Mouse (Mus musculus) lung, embryonic 15.5 days (tissue): ENCODE data around the gene Pxn. TPM values are rescaled to one million over a fixed set of nuclear protein-coding genes. Genes with fewer than 3 reads are reported as not detected.
"Not testable (repeated sequence)": the region's sequence is repeated elsewhere in the genome, so short reads cannot be mapped to it uniquely, and the experiment has no call there.

ENCODE experiments used
- ATAC-seq: fragments of 200-750 bp; cut with Nextera tagmentation; 2 replicates; pipeline ENCODE4 v1.8.0; 2017; ENCODE audit warnings: moderate number of reproducible peaks, borderline replicate concordance; ENCODE audit not compliant: low FRiP score, low TSS enrichment; ENCODE audit errors: extremely low read depth
- H3K27ac ChIP-seq: fragments of 300-500 bp; sonication (generic); 2 replicates; pipeline ENCODE4 v1.5.1; 2015; ENCODE audit warnings: moderate library complexity, mild to moderate bottlenecking, inconsistent platforms
- H3K27me3 ChIP-seq: fragments of 300-500 bp; sonication (generic); 2 replicates; pipeline ENCODE4 v1.6.1; 2015; ENCODE audit warnings: inconsistent platforms
- H3K36me3 ChIP-seq: fragments of 300-500 bp; sonication (generic); 2 replicates; pipeline ENCODE4 v1.6.1; 2015; ENCODE audit warnings: inconsistent platforms
- H3K4me1 ChIP-seq: fragments of 300-500 bp; sonication (generic); 2 replicates; pipeline ENCODE4 v1.6.1; 2015; ENCODE audit warnings: inconsistent platforms
- H3K4me2 ChIP-seq: fragments of 300-500 bp; sonication (generic); 2 replicates; pipeline ENCODE4 v1.6.1; 2015; ENCODE audit warnings: inconsistent platforms, mild to moderate bottlenecking, moderate library complexity
- H3K4me3 ChIP-seq: fragments of 300-500 bp; sonication (generic); 2 replicates; pipeline ENCODE4 v1.5.1; 2015; ENCODE audit warnings: mild to moderate bottlenecking, inconsistent platforms
- H3K9ac ChIP-seq: fragments of 300-500 bp; sonication (generic); 2 replicates; pipeline ENCODE4 v1.6.1; 2015; ENCODE audit warnings: inconsistent platforms
- H3K9me3 ChIP-seq: fragments of 300-500 bp; sonication (generic); 2 replicates; pipeline ENCODE4 v1.6.1; 2016; ENCODE audit warnings: inconsistent platforms
- WGBS: fragments of 180-500 bp; shearing (Covaris S2); methylation state at CpG from one replicate; pipeline ENCODE4 v1.1.7; 2015; 5-methylcytosine and 5-hydroxymethylcytosine counted together
- polyA plus RNA-seq: library from polyadenylated mRNA; unstranded; fragments of >200 nt; fragmentation: Nextera tagmentation; extraction: Ambion mirVana; gene quantifications from 2 replicates; pipeline ENCODE4 v1.2.1, GENCODE M21; 2015

Gene Pxn
- polyA plus RNA-seq, 1 experiment from 2014 or later: 58.6 TPM

DNA sequence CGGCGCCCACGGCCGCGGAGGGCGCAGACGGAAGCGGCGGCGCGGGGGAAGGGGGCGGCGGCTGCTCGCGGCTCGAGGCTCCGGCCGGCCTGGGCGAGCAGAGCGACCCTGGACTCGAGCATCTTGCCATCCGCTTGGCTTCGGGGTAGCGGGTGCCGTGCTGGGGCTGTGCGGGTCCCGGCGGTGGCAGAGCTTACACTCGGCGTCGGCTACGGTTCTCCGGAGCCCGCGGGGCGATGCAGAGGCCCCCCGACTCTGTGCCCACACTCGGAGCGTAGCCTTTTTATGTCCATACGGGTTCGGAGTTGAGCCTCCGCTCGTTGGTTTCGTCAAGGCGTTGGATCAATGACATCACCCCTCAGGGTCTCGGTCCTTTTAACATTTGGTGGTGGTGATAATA is 58.9 kb downstream of the Pxn start:
- Histone ChIP-seq H3K9me3 (no peaks in the 10 kb centered on the region), H3K36me3 (peaks cover 36% of the 10 kb centered on the region), H3K27ac (peak overlapping the region; percentile 69), H3K4me2 (peak overlapping the region; percentile 91), H3K4me1 (peaks cover 55% of the 10 kb centered on the region), H3K4me3 (peak overlapping the region; percentile 99), H3K27me3 (no peaks in the 10 kb centered on the region), H3K9ac (peak overlapping the region; percentile 92)
- WGBS: under 1% methylated on average over 45 of the region's 46 CpGs
- ATAC-seq: peak; percentile 36

DNA sequence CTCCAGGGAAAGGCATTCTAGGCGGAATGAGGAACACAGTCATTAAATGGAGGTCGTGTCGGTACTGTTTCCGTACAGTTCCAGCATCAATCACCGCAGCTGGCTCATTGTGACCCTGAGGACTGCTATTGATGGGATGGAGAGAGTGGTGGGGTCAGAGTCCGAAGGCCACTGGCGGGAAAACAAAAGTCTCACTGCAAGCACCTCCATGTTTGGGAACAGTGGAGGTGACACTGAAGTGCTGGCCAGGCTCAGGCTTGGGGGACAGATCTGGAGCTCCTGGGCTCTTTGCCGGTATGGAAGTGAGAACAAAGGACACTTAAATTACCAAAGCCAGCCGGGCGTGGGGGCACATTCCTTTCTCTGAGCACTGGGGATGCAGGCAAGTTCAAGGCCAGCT is 62.2 kb downstream of the Pxn start:
- Histone ChIP-seq H3K27me3 (no peaks in the 10 kb centered on the region), H3K9ac (no peak overlapping the region), H3K4me2 (no peak overlapping the region), H3K4me1 (peaks cover 36% of the 10 kb centered on the region), H3K27ac (peak overlapping the region; percentile 74), H3K36me3 (peaks cover 27% of the 10 kb centered on the region), H3K4me3 (no peak overlapping the region), H3K9me3 (no peaks in the 10 kb centered on the region)
- no peak for ATAC-seq
- 39% methylated on average over 10 of the region's 10 CpGs for WGBS

DNA sequence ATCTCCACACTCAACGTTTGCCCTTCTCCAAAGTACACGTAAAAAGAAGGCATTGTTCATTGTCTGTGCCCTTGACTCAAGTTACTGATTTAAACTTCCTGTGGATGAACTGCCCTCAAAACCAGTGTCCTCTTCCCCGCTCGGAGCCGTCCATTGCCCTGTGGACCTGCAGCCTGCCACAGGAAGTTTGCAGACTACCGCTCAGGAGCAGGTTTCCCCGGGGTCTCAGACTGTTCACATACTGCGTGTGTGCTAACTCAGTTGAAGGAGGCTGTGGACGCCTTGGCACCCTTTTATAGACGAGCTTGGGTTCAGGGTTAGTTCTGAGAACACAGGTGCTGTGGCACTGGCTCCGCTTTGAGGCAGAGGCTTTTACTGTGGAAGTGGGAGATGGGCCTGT is 62.8 kb downstream of the Pxn start:
- Histone ChIP-seq H3K4me3 (no peak overlapping the region), H3K4me1 (peaks cover 36% of the 10 kb centered on the region), H3K9me3 (no peaks in the 10 kb centered on the region), H3K9ac (no peak overlapping the region), H3K4me2 (peak overlapping the region; percentile 1; the same call in 1 of the 2 replicates), H3K36me3 (peaks cover 27% of the 10 kb centered on the region), H3K27me3 (no peaks in the 10 kb centered on the region), H3K27ac (peak overlapping the region; percentile 74)
- ATAC-seq: no peak
- WGBS: 58% methylated on average over 11 of the region's 11 CpGs

DNA sequence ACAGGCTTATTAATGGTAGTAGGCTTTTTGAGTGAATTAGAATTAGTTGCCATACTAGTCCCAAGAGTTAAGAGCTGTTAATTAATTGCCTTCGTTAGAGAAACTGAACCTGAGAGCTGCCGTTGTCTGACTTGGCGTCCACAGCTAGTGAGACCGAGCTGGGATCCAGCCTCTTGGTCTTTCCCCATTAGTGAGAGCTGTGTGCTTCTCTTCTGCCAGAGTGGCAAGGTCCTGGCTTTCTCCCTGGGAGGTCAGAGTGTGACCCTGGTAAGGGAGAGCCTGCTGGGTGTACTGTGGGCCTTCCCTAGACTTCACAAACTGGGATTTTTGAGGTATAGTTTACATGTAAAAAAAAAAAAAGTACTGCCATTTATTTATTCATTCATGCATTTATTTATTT is 63.2 kb downstream of the Pxn start:
- WGBS: 83% methylated on average over 4 of the region's 4 CpGs
- peak overlapping the region; percentile 1; the same call in 1 of the 2 replicates for H3K4me2 ChIP-seq
- H3K9me3 ChIP-seq: no peaks in the 10 kb centered on the region
- H3K27ac ChIP-seq: peak overlapping the region; percentile 74
- H3K4me1 ChIP-seq: peaks cover 32% of the 10 kb centered on the region
- H3K9ac ChIP-seq: no peak overlapping the region
- H3K27me3 ChIP-seq: no peaks in the 10 kb centered on the region
- H3K36me3 ChIP-seq: peaks cover 30% of the 10 kb centered on the region
- ATAC-seq: no peak
- H3K4me3 ChIP-seq: no peak overlapping the region

DNA sequence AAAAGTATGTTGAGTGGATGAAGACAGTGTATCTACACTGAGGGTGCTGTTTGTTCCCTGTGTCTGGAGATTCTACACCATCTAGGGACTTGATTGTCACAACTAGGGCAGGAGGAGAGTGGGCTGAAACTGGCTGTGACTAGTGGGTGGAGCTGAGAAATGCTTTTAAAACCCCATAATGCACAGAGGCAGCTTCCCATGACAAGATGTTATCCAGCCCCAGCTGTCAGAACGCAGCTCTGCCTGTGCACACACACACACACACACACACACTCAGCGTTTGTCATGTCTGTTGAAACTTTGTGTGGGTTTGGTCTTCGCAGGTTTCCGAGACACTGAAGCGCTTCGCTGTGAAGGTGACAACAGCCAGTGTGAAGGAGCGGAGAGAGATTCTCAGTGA is 64.6 kb downstream of the Pxn start:
- Histone ChIP-seq H3K9ac (no peak overlapping the region), H3K27me3 (no peaks in the 10 kb centered on the region), H3K9me3 (no peaks in the 10 kb centered on the region), H3K4me3 (no peak overlapping the region), H3K27ac (no peak overlapping the region), H3K36me3 (peaks cover 39% of the 10 kb centered on the region), H3K4me1 (peaks cover 26% of the 10 kb centered on the region), H3K4me2 (no peak overlapping the region)
- no peak for ATAC-seq
- 92% methylated on average over 7 of the region's 7 CpGs for WGBS

DNA sequence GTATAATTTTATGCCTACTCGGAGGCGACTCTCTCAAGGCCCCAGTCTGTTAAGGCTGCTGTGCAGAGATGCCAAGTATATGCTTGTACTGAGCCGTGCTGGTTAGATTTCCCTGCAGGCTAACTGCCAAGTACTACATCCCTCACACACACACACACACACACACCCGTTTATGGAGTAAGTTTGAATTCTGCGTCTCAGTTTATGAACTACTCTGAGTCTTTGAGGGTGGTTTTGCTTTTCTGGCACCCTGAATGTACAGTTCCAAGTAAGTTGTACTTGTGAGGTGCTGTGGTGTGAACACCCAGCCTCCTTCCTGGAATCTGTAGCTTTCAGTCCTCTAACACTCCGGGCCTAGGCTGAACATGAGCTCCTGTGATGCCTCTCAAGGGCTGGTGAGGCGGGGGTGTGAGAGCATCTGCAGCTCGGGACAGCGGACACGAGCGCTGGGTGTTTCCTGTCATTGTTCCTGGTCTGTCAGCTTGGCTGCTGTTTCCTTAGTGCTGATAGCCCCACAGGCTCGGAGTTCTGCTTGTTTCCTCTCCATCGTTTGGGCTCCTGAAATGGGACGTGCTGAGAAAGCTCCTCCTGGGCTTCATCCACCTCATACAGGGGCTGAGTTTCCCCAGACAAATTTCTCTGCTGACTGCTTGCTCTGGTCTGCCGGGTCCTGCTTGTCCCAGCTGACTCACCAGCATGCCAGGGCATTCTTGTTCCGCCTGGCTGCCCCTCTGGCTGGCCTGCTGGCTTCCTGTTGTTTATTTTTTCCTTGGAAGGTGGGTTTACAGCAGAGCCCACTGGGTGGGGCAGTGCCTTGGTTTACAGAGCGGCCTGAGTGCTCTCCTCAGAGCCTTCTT is 66.4 kb downstream of the Pxn start:
- H3K9ac ChIP-seq: no peak overlapping the region
- no peaks in the 10 kb centered on the region for H3K9me3 ChIP-seq
- WGBS: 50% methylated on average over 17 of the region's 17 CpGs
- peak overlapping the region; percentile 82 for H3K27ac ChIP-seq
- H3K36me3 ChIP-seq: peaks cover 57% of the 10 kb centered on the region
- no peak overlapping the region for H3K4me3 ChIP-seq
- no peaks in the 10 kb centered on the region for H3K27me3 ChIP-seq
- H3K4me1 ChIP-seq: peaks cover 17% of the 10 kb centered on the region; the same call in 1 of the 2 replicates
- no peak overlapping the region for H3K4me2 ChIP-seq
- peak; percentile 51 for ATAC-seq

DNA sequence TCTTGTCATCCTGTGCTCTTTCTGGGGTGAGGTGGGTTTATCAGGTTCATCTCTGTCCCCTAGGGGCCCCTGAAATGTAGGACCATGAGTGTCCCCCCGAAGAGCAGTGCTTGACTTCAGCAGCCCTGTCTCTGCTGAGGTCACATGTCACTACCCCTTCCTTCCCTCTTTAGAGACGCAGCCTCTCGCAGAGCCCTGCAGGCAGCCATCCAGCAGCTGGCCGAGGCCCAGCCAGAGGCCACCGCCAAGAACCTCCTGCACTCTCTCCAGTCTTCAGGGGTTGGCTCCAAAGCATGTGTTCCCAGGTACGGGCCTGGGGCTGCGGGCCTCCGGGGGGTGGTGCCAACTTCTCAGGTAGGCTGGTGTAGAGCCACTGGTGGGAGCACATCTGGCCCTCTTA is 68.5 kb downstream of the Pxn start:
- ATAC-seq: no peak
- 77% methylated on average over 8 of the region's 8 CpGs for WGBS

DNA sequence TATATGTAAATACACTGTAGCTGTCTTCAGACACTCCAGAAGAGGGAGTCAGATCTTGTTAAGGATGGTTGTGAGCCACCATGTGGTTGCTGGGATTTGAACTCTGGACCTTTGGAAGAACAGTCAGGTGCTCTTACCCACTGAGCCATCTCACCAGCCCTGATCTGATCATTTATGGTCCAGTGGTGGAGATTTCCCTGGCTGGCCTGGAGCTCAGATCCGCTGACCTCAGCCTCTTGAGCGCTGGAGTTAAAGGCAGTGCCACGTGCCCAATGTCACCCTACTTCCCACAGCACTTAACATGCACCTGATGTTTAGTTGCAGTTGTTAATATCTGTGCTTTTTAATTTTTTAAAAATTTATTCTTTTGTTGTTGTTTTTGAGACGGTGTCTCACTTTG is 71.2 kb downstream of the Pxn start:
- ATAC-seq: not testable (repeated sequence)

More for the DNA sequence above, 68.5 kb downstream of the Pxn start:
- Histone ChIP-seq H3K9me3 (no peaks in the 10 kb centered on the region), H3K9ac (no peak overlapping the region), H3K27ac (no peak overlapping the region), H3K4me3 (no peak overlapping the region), H3K4me2 (no peak overlapping the region), H3K36me3 (peaks cover 76% of the 10 kb centered on the region), H3K27me3 (no peaks in the 10 kb centered on the region), H3K4me1 (peaks cover 11% of the 10 kb centered on the region; the same call in 1 of the 2 replicates)

DNA sequence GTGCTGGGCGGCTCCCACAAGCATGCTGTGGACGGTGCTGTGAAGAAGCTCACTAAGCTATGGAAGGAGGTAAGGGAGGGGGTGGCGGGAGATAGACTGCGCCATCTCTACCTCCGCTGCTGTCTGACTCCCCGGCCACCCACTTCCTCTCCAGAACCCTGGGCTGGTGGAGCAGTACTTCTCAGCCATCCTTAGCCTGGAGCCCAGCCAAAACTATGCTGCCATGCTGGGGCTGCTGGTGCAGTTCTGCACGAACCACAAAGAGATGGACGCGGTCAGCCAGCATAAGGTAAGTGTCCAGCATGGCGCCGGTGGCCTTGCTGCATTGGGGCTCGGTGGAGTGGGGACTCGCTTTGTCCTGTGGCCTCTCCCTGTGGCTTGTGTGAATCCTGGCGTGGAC is 72.4 kb downstream of the Pxn start:
- ATAC-seq: no peak
- H3K4me2 ChIP-seq: no peak overlapping the region
- peaks cover 2% of the 10 kb centered on the region; the same call in 1 of the 2 replicates for H3K9me3 ChIP-seq
- no peak overlapping the region for H3K9ac ChIP-seq
- H3K27me3 ChIP-seq: no peaks in the 10 kb centered on the region
- WGBS: 92% methylated on average over 14 of the region's 14 CpGs
- H3K4me3 ChIP-seq: no peak overlapping the region
- peaks cover 93% of the 10 kb centered on the region for H3K36me3 ChIP-seq
- no peak overlapping the region for H3K27ac ChIP-seq
- H3K4me1 ChIP-seq: 0 out of 2 replicates have a peak, but pooled peaks cover 3% of the 10 kb centered on the region

More for the DNA sequence above, 71.2 kb downstream of the Pxn start:
- not testable (repeated sequence) for H3K4me2 ChIP-seq, H3K27ac ChIP-seq, H3K9me3 ChIP-seq, H3K9ac ChIP-seq, H3K27me3 ChIP-seq, H3K4me1 ChIP-seq, H3K4me3 ChIP-seq
- 92% methylated on average over 4 of the region's 4 CpGs for WGBS
- H3K36me3 ChIP-seq: peaks cover 89% of the 10 kb centered on the region

DNA sequence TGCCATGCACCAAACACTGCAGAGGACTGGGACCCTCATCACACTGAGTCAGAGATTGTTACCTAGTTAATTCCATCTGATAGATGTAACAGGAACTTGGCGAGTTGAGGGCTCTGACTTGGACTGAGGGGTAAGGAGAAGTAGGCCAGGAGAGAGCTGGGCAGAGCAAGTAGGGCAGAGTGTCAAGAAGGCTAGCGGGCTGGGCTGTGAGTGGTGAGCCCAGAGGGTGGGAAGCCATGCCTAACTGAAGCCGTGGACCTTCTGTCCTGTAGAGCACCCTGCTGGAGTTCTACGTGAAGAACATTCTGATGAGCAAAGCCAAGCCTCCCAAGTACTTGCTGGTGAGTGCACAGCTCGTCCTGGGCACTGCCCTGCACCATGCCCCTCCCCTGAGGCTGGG is 72.9 kb downstream of the Pxn start:
- Histone ChIP-seq H3K27ac (no peak overlapping the region), H3K9ac (no peak overlapping the region), H3K27me3 (no peaks in the 10 kb centered on the region), H3K4me3 (no peak overlapping the region), H3K36me3 (peaks cover 93% of the 10 kb centered on the region), H3K4me1 (no peaks in the 10 kb centered on the region), H3K9me3 (peaks cover 2% of the 10 kb centered on the region; the same call in 1 of the 2 replicates), H3K4me2 (no peak overlapping the region)
- 73% methylated on average over 5 of the region's 5 CpGs for WGBS
- no peak for ATAC-seq

DNA sequence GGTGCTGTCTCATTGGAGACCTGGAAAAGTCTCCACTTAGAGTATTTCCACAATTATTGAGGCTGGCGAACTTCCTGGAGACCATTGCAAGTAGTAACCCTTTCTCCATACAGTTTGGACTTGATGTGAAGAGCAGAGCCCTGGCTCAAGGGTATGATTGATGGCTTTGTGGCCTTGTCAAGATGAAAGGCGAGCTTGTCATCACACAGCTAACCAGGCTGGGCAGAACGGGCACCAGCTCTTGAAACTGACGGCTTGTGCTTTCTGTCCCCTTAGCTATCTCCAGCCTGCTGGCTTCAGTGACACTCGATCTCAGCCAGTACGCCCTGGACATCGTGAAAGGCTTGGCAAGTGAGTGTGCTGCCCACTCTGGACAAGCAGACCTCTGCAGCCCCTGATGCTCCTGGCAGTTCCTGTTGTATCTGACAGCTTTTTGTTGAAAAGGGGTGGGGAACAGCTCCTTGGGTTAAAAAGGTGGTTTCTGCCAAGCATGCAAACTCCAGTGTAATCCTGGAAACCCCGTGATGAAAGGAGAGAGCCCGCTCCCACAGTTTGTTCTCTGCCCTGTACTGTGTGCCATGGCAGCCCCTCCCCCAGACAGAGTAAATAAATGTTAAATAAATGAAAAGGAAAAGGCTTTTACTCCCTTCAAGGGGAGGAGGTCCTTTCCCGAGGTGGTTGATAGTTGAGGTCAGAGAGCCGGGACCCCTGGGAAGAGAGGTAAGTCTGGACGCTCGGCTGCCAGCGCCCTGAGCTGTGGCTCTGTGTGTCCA is 73.9 kb downstream of the Pxn start:
- Histone ChIP-seq H3K4me3 (no peak overlapping the region), H3K36me3 (peaks cover 93% of the 10 kb centered on the region), H3K27me3 (no peaks in the 10 kb centered on the region), H3K9ac (no peak overlapping the region), H3K4me1 (no peaks in the 10 kb centered on the region), H3K9me3 (peaks cover 2% of the 10 kb centered on the region; the same call in 1 of the 2 replicates), H3K4me2 (no peak overlapping the region), H3K27ac (no peak overlapping the region)
- 72% methylated on average over 14 of the region's 14 CpGs for WGBS
- no peak for ATAC-seq

DNA sequence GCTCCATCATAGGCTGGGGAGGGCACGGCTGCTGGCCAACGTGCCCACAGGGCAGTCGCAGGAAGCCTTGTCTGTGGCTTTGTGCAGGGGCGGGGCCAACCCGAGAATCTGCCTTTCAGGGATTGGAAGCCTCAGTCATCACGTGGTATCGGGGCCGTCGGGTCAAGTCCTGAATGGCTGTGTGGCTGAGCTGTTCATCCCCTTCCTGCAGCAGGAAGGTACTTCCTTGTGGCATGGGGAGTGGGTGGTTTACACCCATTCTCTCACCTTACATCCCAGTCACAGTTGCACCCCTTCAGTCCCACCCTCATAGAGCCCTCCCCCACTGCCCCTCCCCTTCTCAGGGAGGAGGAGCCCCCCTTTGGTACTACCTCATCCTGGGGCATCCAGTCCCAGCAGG is 75.2 kb downstream of the Pxn start:
- WGBS: 95% methylated on average over 9 of the region's 9 CpGs
- H3K27me3 ChIP-seq: no peaks in the 10 kb centered on the region
- H3K36me3 ChIP-seq: peaks cover 98% of the 10 kb centered on the region
- H3K27ac ChIP-seq: no peak overlapping the region
- ATAC-seq: no peak
- peaks cover 2% of the 10 kb centered on the region; the same call in 1 of the 2 replicates for H3K9me3 ChIP-seq
- no peak overlapping the region for H3K9ac ChIP-seq
- no peak overlapping the region for H3K4me3 ChIP-seq
- H3K4me1 ChIP-seq: no peaks in the 10 kb centered on the region
- no peak overlapping the region for H3K4me2 ChIP-seq
